ENCODE assay signal across 23 mouse cellular contexts in genomic region chr2:76631600-76631999, GRCm38 (mm10). TPM values are rescaled to one million over a fixed set of nuclear protein-coding genes. Genes with fewer than 3 reads are reported as not detected.
DNase-seq lines count a peak whose midpoint lies in the region; ATAC-seq lines count a peak whose summit lies in the region.
"Had no signal": no experiment of that assay in that cellular context is flagged by ENCODE, and none has a peak within 500 bp of the region (broad histone marks: within the 10 kb centered on the region; RNA-seq: fewer than 3 reads in every experiment).

No protein-coding gene starts in this region.

- no peak overlapping the region for H3K4me2 ChIP-seq in embryonic facial prominence, embryonic 15.5 days (replicated peaks)
- H3K4me2 ChIP-seq: embryonic facial prominence, embryonic 13.5 days; heart, embryonic 13.5 days; hindbrain, embryonic 12.5 days had no signal

- no peak for DNase-seq in embryonic facial prominence, embryonic 10.5 days (ENCODE audit: low spot score)
- peak; percentile 22 for DNase-seq in left cerebral cortex, postnatal 4 days
- no peak for DNase-seq in left cerebral cortex, postnatal 25 days (ENCODE audit: low spot score in 2 of 2)
- peak; percentile 67 for DNase-seq in adipocyte (ENCODE audit: low spot score)
- peak; percentile 76 for DNase-seq in fat pad, adult 2 months (ENCODE audit: extremely low read depth, low read depth, low spot score)
- DNase-seq in thymus, postnatal 36 days: no peak
- DNase-seq: cerebellum, adult 11-12 months; cerebellum, adult 9-10 months; cerebellum, postnatal 25 days; gastrocnemius, adult 2 months; gastrocnemius, postnatal 25 days; heart, postnatal 36 days; kidney, adult 18-20 months had no signal

- H3K9ac ChIP-seq in embryonic facial prominence, embryonic 15.5 days: no peak overlapping the region
- H3K9ac ChIP-seq: embryonic facial prominence, embryonic 13.5 days; heart, embryonic 13.5 days; hindbrain, embryonic 12.5 days had no signal

- H3K27ac ChIP-seq in embryonic facial prominence, embryonic 15.5 days (replicated peaks): no peak overlapping the region
- H3K27ac ChIP-seq in embryonic facial prominence, embryonic 10.5 days (replicated peaks): no peak overlapping the region
- H3K27ac ChIP-seq: embryonic facial prominence, embryonic 13.5 days; forebrain, embryonic 10.5 days; gastrocnemius, adult 2 months; heart, embryonic 13.5 days; hindbrain, embryonic 12.5 days had no signal

- H3K4me1 ChIP-seq in embryonic facial prominence, embryonic 15.5 days: no peaks in the 10 kb centered on the region
- no peaks in the 10 kb centered on the region for H3K4me1 ChIP-seq in embryonic facial prominence, embryonic 10.5 days
- H3K4me1 ChIP-seq: embryonic facial prominence, embryonic 13.5 days; forebrain, embryonic 10.5 days; heart, embryonic 13.5 days; hindbrain, embryonic 12.5 days had no signal

- H3K9me3 ChIP-seq in embryonic facial prominence, embryonic 15.5 days (replicated peaks): no peaks in the 10 kb centered on the region
- H3K9me3 ChIP-seq in embryonic facial prominence, embryonic 10.5 days: peaks cover 3% of the 10 kb centered on the region; the same call in 1 of the 2 replicates
- H3K9me3 ChIP-seq: embryonic facial prominence, embryonic 13.5 days; hindbrain, embryonic 12.5 days had no signal

- peaks cover 82% of the 10 kb centered on the region for H3K36me3 ChIP-seq in embryonic facial prominence, embryonic 15.5 days
- H3K36me3 ChIP-seq in embryonic facial prominence, embryonic 10.5 days (replicated peaks): peaks cover 99% of the 10 kb centered on the region

- no peak overlapping the region for H3K4me3 ChIP-seq in embryonic facial prominence, embryonic 15.5 days (replicated peaks)
- no peak overlapping the region for H3K4me3 ChIP-seq in embryonic facial prominence, embryonic 10.5 days
- H3K4me3 ChIP-seq: embryonic facial prominence, embryonic 13.5 days; forebrain, embryonic 10.5 days; gastrocnemius, adult 2 months; heart, embryonic 13.5 days; hindbrain, embryonic 12.5 days had no signal

- WGBS in embryonic facial prominence, embryonic 15.5 days: 80% methylated on average over 4 of the region's 4 CpGs
- 93% methylated on average over 4 of the region's 4 CpGs for WGBS in embryonic facial prominence, embryonic 10.5 days

- ATAC-seq in embryonic facial prominence, embryonic 15.5 days (ENCODE audit: insufficient number of reproducible peaks, low FRiP score, low TSS enrichment, low read depth): peak; percentile 54; the same call in 1 of the 2 replicates
- ATAC-seq: forebrain, embryonic 14.5 days; hindbrain, embryonic 16.5 days; inflammation-experienced regulatory T-cells, adult 6 months had no signal

- intact Hi-C loops in left cerebral cortex, postnatal 4 days (cut with DNase I): loop anchor here (5.0 kb wide), 1 partner anchor 249 kb away; no protein-coding TSS in a partner anchor
- intact Hi-C loops in left cerebral cortex, postnatal 25 days (cut with DNase I): no loop called here

- no peaks in the 10 kb centered on the region for H3K27me3 ChIP-seq in embryonic facial prominence, embryonic 15.5 days
- no peaks in the 10 kb centered on the region for H3K27me3 ChIP-seq in embryonic facial prominence, embryonic 10.5 days (replicated peaks; ENCODE audit: low read depth, poor library complexity, severe bottlenecking)
- H3K27me3 ChIP-seq: embryonic facial prominence, embryonic 13.5 days; heart, embryonic 13.5 days; hindbrain, embryonic 12.5 days had no signal

RNA-seq across cellular contexts. Expression of gene Prkra, which starts 16.2 kb away (rescaled TPM):
- polyA plus RNA-seq in embryonic facial prominence, embryonic 15.5 days (2015; fragmentation: Nextera tagmentation; extraction: Ambion mirVana): 53.2 and 56.7 TPM in 2 replicates
- polyA plus RNA-seq in embryonic facial prominence, embryonic 10.5 days (2016; fragmentation: Nextera tagmentation; extraction: Ambion mirVana): 84.4 and 85.0 TPM in 2 replicates
- 10 to 100 TPM; 55.8 to 55.9 TPM for total RNA-seq in left cerebral cortex, postnatal 4 days (2021)
- 10 to 100 TPM; 14.2 to 14.7 TPM for total RNA-seq in left cerebral cortex, postnatal 25 days (2021)

RNA-seq across cellular contexts. Expression of gene Pjvk, which starts 16.7 kb away (rescaled TPM):
- polyA plus RNA-seq in embryonic facial prominence, embryonic 15.5 days (2015; fragmentation: Nextera tagmentation; extraction: Ambion mirVana): 0.59 TPM in 1 of 2 replicates, not detected in the other
- polyA plus RNA-seq in embryonic facial prominence, embryonic 10.5 days (2016; fragmentation: Nextera tagmentation; extraction: Ambion mirVana): 0.36 and 0.56 TPM in 2 replicates
- total RNA-seq in left cerebral cortex, postnatal 4 days (2021): under 1 TPM; 0.40 to 0.84 TPM
- under 1 TPM; 0.27 to 0.30 TPM for total RNA-seq in left cerebral cortex, postnatal 25 days (2021)
- total RNA-seq: ES-E14; gastrocnemius, adult 2 months; gastrocnemius, postnatal 25 days; granulocyte monocyte progenitor cell, adult 5-6 weeks; heart, postnatal 36 days had no signal
- polyA plus RNA-seq: heart, embryonic 13.5 days; inflammation-experienced regulatory T-cells, adult 6 months had no signal

RNA-seq across cellular contexts. Expression of gene Fkbp7, which starts 41.3 kb away (rescaled TPM):
- 126 and 129 TPM in 2 replicates for polyA plus RNA-seq in embryonic facial prominence, embryonic 15.5 days (2015; fragmentation: Nextera tagmentation; extraction: Ambion mirVana)
- 18.9 and 24.6 TPM in 2 replicates for polyA plus RNA-seq in embryonic facial prominence, embryonic 10.5 days (2016; fragmentation: Nextera tagmentation; extraction: Ambion mirVana)
- total RNA-seq in left cerebral cortex, postnatal 4 days (2021): 1 to 10 TPM; 6.5 to 6.7 TPM
- total RNA-seq in left cerebral cortex, postnatal 25 days (2021): 1 to 10 TPM; 4.4 to 5.6 TPM

RNA-seq across cellular contexts. Expression of gene Plekha3, which starts 43.5 kb away (rescaled TPM):
- 10.6 and 11.5 TPM in 2 replicates for polyA plus RNA-seq in embryonic facial prominence, embryonic 15.5 days (2015; fragmentation: Nextera tagmentation; extraction: Ambion mirVana)
- polyA plus RNA-seq in embryonic facial prominence, embryonic 10.5 days (2016; fragmentation: Nextera tagmentation; extraction: Ambion mirVana): 12.0 TPM in 2 replicates
- total RNA-seq in left cerebral cortex, postnatal 4 days (2021): 10 to 100 TPM; 21.2 to 23.5 TPM
- 10 to 100 TPM; 37.1 to 38.3 TPM for total RNA-seq in left cerebral cortex, postnatal 25 days (2021)

Comparison
In these comparisons a context has a peak if more than half of its experiments do, and no peak if none do; other contexts are left out.
1. DNase-seq: peak in left cerebral cortex, postnatal 4 days (single experiment), adipocyte (single experiment) and fat pad, adult 2 months (single experiment); none in embryonic facial prominence, embryonic 10.5 days (single experiment), left cerebral cortex, postnatal 25 days (0 of 2) and thymus, postnatal 36 days (0 of 2).